Mouse (Mus musculus) spleen, postnatal 4 days (tissue): Measurements from ENCODE around the gene Fkbp2.
A peak's percentile ranks its signal among the peaks of the same experiment; 100 is the strongest.
"Not testable (repeated sequence)": the region's sequence is repeated elsewhere in the genome, so short reads cannot be mapped to it uniquely, and the experiment has no call there.

Source experiments
- DNase-seq, 2 experiments: peaks; one replicate each; pipeline ENCODE4 v3.0.0; 2022; ENCODE audit warnings: low spot score in 2 of 2

Gene Fkbp2

GRCm38 (mm10) chr19:6991166-6991565, 10.9 kb upstream of the Fkbp2 start:
- not testable (repeated sequence) for DNase-seq

DNA sequence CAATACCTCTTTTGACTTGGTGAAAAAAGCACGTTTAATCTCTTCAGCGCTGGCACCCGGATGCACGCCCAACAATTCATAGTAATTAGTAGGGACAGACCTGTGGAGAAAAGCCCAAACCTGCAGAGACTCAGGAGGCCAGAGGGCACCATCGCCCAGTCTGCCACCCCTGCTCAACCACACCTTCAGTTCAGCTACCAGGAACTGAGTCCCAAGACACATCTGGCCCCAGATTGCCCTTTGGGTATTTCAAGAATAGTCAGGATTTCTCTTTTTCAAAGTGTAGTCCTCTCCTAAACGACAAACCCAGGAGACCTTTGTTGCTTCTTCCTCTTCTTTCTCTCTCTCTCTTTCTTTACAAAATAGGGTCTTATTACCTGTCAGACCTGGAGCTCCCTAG, 10.4 kb upstream of the Fkbp2 start:
- no peak for DNase-seq

- no peak for DNase-seq
These were observed 8.9 kb upstream of the Fkbp2 start for GRCm38 (mm10) chr19:6989251-6989650.

DNA sequence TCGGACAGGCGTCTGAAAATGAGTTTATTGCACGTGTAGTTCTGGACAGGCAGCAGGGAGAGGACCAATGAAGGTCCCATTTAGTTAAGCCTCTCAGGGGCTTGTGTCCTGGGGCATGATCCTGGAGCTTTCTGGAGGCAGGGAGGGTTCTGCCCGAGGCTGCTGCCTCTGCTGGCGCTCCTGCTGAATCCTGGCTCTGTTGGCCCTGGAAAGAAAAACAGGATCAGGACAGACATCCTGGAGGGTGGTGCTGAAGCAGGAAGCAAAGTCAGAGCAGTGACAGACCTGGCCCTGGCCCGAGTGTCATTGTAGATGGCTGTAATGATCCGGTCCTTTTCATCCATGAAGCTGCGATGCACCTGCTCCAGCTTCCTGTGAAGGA, 7.6 kb upstream of the Fkbp2 start:
- DNase-seq, result no peak

GRCm38 (mm10) chr19:6987061-6987903, 7.0 kb upstream of the Fkbp2 start, which contains the start of gene Vegfb:
Vegfb (minus strand) TSS chr19:6987651.
- peak; percentile 54 to 81 for DNase-seq

DNA sequence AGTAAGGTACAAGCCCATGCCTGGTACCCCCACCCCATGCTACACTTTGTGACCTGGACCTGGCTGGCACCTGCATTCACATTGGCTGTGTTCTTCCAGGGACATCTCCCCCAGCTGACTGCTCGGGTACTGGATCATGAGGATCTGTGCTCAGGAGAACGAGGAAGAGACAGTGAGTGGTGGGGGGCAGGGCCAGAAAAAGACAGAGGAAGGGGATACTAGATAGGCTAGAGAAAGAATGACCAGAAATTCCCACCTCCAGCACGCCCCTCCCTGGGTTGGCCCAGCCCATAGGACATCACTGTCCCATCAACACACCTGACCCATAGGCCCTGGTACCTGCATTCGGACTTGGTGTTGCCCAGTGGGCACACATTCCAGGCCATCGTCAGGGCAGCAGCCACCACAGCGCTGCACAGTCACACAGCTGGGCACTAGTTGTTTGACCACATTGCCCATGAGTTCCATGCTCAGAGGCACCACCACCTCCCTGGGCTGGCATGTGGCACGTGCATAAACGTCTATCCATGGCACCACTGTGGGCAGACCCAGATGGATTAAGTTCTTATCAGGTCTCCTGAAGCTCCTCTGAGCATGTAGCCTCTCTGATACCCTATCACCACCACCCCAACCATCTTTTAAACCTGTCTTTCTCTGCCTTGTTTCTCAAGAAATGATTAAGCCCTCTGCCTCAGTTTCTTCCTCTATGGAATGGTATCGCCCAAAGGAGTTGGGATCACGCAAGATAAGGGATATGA, 5.8 kb upstream of the Fkbp2 start:
- peak in 1 of 2 experiments; percentile 63 for DNase-seq

DNA sequence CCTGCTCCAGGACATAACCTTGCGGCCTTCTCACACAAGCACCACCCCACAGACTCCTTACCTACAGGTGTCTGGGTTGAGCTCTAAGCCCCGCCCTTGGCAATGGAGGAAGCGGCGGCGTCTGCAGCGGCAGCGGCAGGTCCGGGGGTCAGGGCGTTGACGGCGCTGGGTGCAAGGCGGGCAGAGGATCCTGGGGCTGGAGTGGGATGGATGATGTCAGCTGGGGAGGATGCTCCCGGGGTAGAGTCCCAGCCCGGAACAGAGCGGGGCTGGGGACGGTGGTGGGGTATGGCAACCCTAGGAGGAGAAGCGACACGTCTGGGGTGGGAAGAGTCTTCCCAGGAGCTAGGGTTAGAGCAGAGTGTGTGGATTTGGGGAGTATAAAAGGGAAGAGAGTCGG, 5.0 kb upstream of the Fkbp2 start:
- DNase-seq, result peak in 1 of 2 experiments; percentile 67

DNA sequence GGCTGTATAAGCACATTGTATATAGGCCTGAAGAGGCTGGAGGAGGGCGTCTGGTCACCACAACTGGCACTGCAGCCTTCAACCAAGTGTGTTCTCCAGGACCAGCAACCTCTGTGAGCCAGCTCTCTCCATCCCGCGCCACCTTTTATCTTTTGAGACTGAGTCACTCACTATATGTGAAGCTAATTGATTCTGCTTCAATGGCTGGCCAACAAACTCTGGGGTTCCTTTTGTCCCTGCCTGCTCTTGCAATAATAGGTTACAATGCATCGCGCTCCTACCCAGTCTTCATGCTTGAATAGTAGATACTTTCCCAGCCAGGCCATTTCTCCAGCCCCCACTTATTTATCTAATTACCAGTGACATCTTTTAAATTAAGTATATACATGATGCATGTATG, 3.3 kb upstream of the Fkbp2 start:
- DNase-seq, result no peak

- DNase-seq, result no peak
These were observed 1.2 kb upstream of the Fkbp2 start for GRCm38 (mm10) chr19:6981465-6981864.

GRCm38 (mm10) chr19:6979486-6980380, 568 bp downstream of the Fkbp2 start:
- DNase-seq, result peak; percentile 100

DNA sequence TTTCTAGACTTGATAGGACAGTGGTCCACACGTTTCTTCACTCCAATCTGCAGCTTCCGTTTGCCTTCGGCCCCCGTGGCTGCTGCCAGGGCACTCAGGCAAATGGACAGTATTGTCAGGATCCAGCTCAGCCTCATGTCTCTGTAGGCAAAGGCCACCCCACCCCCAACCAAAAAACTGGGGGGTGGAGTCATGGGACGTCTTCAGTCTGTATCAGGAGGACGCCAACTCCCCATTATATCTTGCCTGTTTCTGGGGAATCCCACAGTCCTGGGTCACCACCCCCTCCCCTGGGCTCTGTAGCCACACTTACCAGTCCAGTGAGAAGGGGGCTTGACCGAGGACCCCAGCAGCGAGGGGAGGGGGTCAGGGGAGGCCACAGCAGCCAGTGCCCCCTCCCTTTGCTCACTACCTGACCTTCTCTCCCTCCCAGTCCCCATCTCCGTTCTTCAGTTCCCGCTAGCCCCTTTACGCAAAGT, 1.3 kb downstream of the Fkbp2 start:
- peak in 1 of 2 experiments; percentile 43 for DNase-seq

GRCm38 (mm10) chr19:6978639-6978974, 1.7 kb downstream of the Fkbp2 start:
- DNase-seq, result no peak

- DNase-seq, result no peak
These were observed 2.3 kb downstream of the Fkbp2 start for GRCm38 (mm10) chr19:6977759-6978638.

DNA sequence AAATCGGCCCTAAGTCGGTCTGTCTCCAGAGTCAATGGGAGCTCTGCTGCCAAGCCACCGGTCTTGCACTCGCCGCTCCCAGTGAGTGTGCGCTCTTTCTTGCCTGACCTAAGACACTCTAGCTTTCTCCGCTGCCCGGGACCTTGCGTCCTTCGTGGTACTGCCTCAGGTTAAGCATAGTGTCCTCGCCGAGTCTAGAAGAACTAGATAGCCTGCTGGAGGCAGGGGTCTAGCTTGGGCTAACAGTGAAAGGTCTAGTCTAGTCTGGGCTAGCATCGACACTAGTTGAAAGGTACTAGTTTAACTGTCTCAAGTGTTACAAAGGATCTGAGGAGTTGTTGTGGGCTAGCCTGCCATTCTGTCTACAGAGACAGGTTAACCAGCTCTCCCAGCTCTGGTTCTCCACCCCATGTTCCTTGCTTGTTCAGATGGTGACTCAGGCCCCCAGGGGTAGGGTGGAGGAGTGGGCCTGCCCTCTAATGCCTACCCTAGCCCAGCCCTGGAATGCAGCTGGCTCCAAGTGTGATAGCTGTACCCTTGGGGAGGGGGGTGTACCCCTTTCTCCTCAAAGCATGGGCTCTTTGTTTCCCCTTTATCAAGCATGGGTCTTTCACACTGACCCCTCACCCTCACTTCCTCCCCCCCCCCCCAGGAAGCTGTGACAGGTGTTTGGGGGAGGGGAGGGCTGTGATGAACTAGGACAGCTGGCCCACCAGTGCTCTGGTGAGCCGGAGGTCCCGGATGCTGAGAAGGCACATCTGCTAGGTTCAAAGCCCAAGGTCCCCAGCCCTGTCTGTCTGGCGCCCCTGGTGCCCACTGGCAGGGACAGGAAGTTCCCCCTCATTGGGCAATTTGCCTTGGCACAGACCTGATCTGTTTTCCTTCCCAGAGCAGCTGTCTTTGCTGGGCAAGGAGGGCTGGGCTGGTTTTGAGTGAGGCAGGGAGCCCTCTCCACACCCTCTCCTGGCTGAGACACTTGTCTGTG, 4.5 kb downstream of the Fkbp2 start, which contains the start of gene Plcb3:
Gene Plcb3, minus strand, starts transcription at position 934 of the 985 bp plus-strand sequence.
- peak; percentile 62 to 81 for DNase-seq

DNA sequence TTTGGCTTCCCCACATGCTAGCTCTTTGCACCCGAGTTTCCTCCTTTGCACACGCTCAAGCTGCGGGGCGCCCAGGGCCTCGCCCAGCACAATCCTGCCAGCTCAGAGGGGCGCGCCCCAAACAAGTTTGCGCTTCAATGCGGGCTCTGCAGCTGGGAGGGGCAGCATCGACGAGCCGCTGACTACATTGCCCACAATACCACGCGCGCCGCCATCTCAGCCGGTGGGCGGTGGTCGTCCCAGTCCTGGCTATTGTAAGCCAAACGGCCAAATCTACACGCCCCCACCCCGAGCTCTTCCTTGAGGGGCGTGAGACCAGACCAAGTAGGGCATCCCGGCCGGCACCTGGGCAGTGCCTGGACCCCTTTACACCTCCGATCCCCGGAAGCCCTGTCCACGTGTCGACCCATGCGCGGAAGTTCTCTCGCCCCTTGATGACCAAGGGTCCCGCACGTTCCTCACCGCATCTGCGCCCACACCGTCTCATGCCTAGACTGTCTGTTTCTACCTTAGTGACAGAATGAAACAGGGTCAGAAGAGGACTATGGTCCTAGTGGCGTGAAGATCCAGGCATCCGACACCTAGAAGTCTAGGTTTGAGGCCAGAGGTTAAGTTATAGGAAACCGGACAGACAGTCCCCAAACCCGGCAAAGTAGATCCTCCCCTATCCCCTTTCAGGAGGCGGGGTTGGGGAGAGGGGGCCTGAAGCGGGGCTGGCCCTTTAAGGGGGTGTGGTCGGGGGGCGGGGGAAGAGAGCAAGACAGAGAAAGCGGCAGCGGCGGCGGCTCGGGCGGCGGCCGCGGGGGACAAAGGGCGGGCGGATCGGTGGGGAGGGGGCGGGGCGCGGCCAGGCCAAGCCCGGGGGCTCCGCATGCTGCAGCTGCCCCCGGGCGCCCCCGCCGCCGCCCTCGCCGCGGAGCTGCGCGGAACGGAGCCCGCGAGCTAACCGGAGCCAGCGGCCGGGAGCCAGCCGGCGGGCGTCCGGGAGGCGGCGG, 5.8 kb downstream of the Fkbp2 start, which contains the start of gene Ppp1r14b:
Gene Ppp1r14b, plus strand, starts transcription at position 758 of the 995 bp plus-strand sequence.
- DNase-seq, result peak; percentile 76 to 89

DNA sequence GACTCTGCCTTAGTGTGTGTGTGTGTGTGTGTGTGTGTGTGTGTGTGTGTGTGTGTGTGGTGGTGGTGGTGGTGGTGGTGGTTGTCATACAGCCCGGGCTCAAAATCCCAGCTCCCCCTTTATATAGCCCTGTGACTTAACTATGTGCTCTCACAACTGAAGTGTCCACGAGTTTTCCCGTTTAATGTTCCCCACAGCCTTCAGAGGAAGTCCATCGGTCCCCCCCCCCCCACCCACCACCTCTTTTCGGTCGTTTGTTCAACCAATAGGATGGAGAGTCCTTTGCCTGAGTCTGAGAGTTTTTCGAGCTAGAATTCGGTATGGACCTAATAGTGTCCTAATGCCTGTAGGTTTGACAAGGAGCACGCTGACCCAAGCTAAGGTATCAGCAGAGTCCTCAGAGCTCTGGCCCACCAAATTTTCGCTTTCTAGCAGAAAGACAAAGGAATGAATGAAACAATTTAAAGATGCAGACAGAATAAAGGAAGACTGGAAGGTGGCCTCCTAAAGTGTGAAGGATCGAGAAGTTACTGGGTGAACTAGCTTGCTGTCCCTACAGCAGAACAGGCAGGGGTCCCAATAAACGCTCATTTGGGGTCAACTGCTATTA, 6.6 kb downstream of the Fkbp2 start:
- DNase-seq, result no peak

GRCm38 (mm10) chr19:6972247-6972917, 7.9 kb downstream of the Fkbp2 start:
- no peak for DNase-seq
